Mouse (Mus musculus): ENCODE measurements around the gene Gpn1. TPM values are rescaled to one million over a fixed set of nuclear protein-coding genes. Genes with fewer than 3 reads are reported as not detected.

The Gpn1 gene
- polyA plus RNA-seq, 1 experiment from 2014 or later: 19.3 TPM

- Histone ChIP-seq H3K27ac (no peak overlapping the region), H3K36me3 (ENCODE audit: inconsistent target) (peaks cover 53% of the 10 kb centered on the region)
- 0% methylated on average over 1 of the region's 1 CpGs for WGBS (ENCODE audit: missing documents)
These were observed 17.9 kb downstream of the Gpn1 start for GRCm38 (mm10) chr5:31512481-31512880.

GRCm38 (mm10) chr5:31520556-31520955 is 26.0 kb downstream of the Gpn1 start:
- 92% methylated on average over 6 of the region's 6 CpGs for WGBS (ENCODE audit: missing documents)
- H3K79me2 ChIP-seq (ENCODE audit: inconsistent target): peaks cover 18% of the 10 kb centered on the region
- no peak overlapping the region for H3K27ac ChIP-seq
- H3K4me3 ChIP-seq (ENCODE audit: inconsistent target): no peak overlapping the region
- H3K36me3 ChIP-seq (ENCODE audit: inconsistent target): peaks cover 71% of the 10 kb centered on the region

More at GRCm38 (mm10) chr5:31512481-31512880, 17.9 kb downstream of the Gpn1 start:
- Histone ChIP-seq H3K4me3 (ENCODE audit: inconsistent target) (no peak overlapping the region), H3K79me2 (ENCODE audit: inconsistent target) (no peaks in the 10 kb centered on the region)

GRCm38 (mm10) chr5:31526354-31527116 is 32.0 kb downstream of the Gpn1 start, which contains the start of gene Slc4a1ap:
Gene Slc4a1ap (plus strand): TSS chr5:31526995.
- H3K79me2 ChIP-seq (ENCODE audit: inconsistent target): peaks cover 51% of the 10 kb centered on the region
- peaks cover 29% of the 10 kb centered on the region for H3K36me3 ChIP-seq (ENCODE audit: inconsistent target)
- H3K4me3 ChIP-seq (ENCODE audit: inconsistent target): peak within 1 kb of the TSS; percentile 88
- peak within 1 kb of the TSS; percentile 77 for H3K27ac ChIP-seq
- WGBS (ENCODE audit: missing documents): 3% methylated on average over 28 of the region's 28 CpGs

GRCm38 (mm10) chr5:31527117-31527680 is 32.7 kb downstream of the Gpn1 start:
- 5% methylated on average over 40 of the region's 40 CpGs for WGBS (ENCODE audit: missing documents)
- H3K79me2 ChIP-seq (ENCODE audit: inconsistent target): peaks cover 51% of the 10 kb centered on the region
- peak overlapping the region; percentile 77 for H3K27ac ChIP-seq
- peaks cover 31% of the 10 kb centered on the region for H3K36me3 ChIP-seq (ENCODE audit: inconsistent target)
- H3K4me3 ChIP-seq (ENCODE audit: inconsistent target): peak overlapping the region; percentile 88

- peaks cover 51% of the 10 kb centered on the region for H3K79me2 ChIP-seq (ENCODE audit: inconsistent target)
- H3K36me3 ChIP-seq (ENCODE audit: inconsistent target): peaks cover 31% of the 10 kb centered on the region
- H3K27ac ChIP-seq: peak within 1 kb of the TSS; percentile 77
- peak within 1 kb of the TSS; percentile 88 for H3K4me3 ChIP-seq (ENCODE audit: inconsistent target)
- 88% methylated on average over 9 of the region's 11 CpGs for WGBS (ENCODE audit: missing documents)
These were observed 33.2 kb downstream of the Gpn1 start, which contains the start of gene Supt7l for GRCm38 (mm10) chr5:31527707-31528106. Gene Supt7l (minus strand): TSS chr5:31527807.

- 30% methylated on average over 2 of the region's 2 CpGs for WGBS (ENCODE audit: missing documents)
- no peak overlapping the region for H3K4me3 ChIP-seq (ENCODE audit: inconsistent target)
- H3K36me3 ChIP-seq (ENCODE audit: inconsistent target): peaks cover 33% of the 10 kb centered on the region
- H3K27ac ChIP-seq: no peak overlapping the region
- peaks cover 51% of the 10 kb centered on the region for H3K79me2 ChIP-seq (ENCODE audit: inconsistent target)
These were observed 34.0 kb downstream of the Gpn1 start for GRCm38 (mm10) chr5:31528560-31528959.

- WGBS (ENCODE audit: missing documents): 94% methylated on average over 2 of the region's 2 CpGs
- Histone ChIP-seq H3K27ac (no peak overlapping the region), H3K36me3 (ENCODE audit: inconsistent target) (peaks cover 79% of the 10 kb centered on the region), H3K4me3 (ENCODE audit: inconsistent target) (no peak overlapping the region), H3K79me2 (ENCODE audit: inconsistent target) (no peaks in the 10 kb centered on the region)
These were observed 40.7 kb downstream of the Gpn1 start for GRCm38 (mm10) chr5:31535228-31535627.

GRCm38 (mm10) chr5:31559401-31559800 is 64.9 kb downstream of the Gpn1 start:
- H3K27ac ChIP-seq: no peak overlapping the region
- no peaks in the 10 kb centered on the region for H3K79me2 ChIP-seq (ENCODE audit: inconsistent target)
- H3K36me3 ChIP-seq (ENCODE audit: inconsistent target): peaks cover 41% of the 10 kb centered on the region
- WGBS (ENCODE audit: missing documents): 67% methylated on average over 1 of the region's 1 CpGs
- no peak overlapping the region for H3K4me3 ChIP-seq (ENCODE audit: inconsistent target)

GRCm38 (mm10) chr5:31560352-31560751 is 65.8 kb downstream of the Gpn1 start:
- Histone ChIP-seq H3K4me3 (ENCODE audit: inconsistent target) (no peak overlapping the region), H3K27ac (no peak overlapping the region), H3K79me2 (ENCODE audit: inconsistent target) (no peaks in the 10 kb centered on the region), H3K36me3 (ENCODE audit: inconsistent target) (peaks cover 32% of the 10 kb centered on the region)
- WGBS (ENCODE audit: missing documents): 100% methylated on average over 2 of the region's 2 CpGs

GRCm38 (mm10) chr5:31562036-31562666 is 67.6 kb downstream of the Gpn1 start:
- Histone ChIP-seq H3K4me3 (ENCODE audit: inconsistent target) (no peak overlapping the region), H3K79me2 (ENCODE audit: inconsistent target) (no peaks in the 10 kb centered on the region), H3K27ac (no peak overlapping the region), H3K36me3 (ENCODE audit: inconsistent target) (0 out of 2 replicates have a peak, but pooled peaks cover 24% of the 10 kb centered on the region)
- WGBS (ENCODE audit: missing documents): 94% methylated on average over 7 of the region's 7 CpGs

Other genes with a start within 250 kb of the Gpn1 start
- gene Krtcap3, start 243.1 kb upstream of the Gpn1 start, polyA plus RNA-seq (2018): 0.37 to 2.5 TPM (median 0.63 TPM) in 3 replicates
- gene Ift172, start 203.6 kb upstream of the Gpn1 start, polyA plus RNA-seq (2018): 11.8 to 19.6 TPM (median 13.6 TPM) in 3 replicates
- gene Fndc4, start 198.7 kb upstream of the Gpn1 start, polyA plus RNA-seq (2018): not detected in 3 replicates
- gene Gckr, start 197.3 kb upstream of the Gpn1 start, polyA plus RNA-seq (2018): not detected in 3 replicates
- 13.3 to 17.3 TPM (median 14.0 TPM) in 3 replicates for gene Zfp512, start 42.3 kb upstream of the Gpn1 start, polyA plus RNA-seq (2018)
- not detected in 3 replicates for gene 4930548H24Rik, start 9.0 kb upstream of the Gpn1 start, polyA plus RNA-seq (2018)
- gene Slc4a1ap, start 32.3 kb downstream of the Gpn1 start, polyA plus RNA-seq (2018): 23.0 to 36.2 TPM (median 27.3 TPM) in 3 replicates
- 11.8 to 14.0 TPM (median 13.9 TPM) in 3 replicates for gene Supt7l, start 33.1 kb downstream of the Gpn1 start, polyA plus RNA-seq (2018)
- gene Mrpl33, start 102.2 kb downstream of the Gpn1 start, polyA plus RNA-seq (2018): 82.1 to 184 TPM (median 121 TPM) in 3 replicates
- gene Rbks, start 202.9 kb downstream of the Gpn1 start, polyA plus RNA-seq (2018): 11.0 to 13.3 TPM (median 12.2 TPM) in 3 replicates
- 37.1 to 78.4 TPM (median 48.9 TPM) in 3 replicates for gene Babam2, start 202.9 kb downstream of the Gpn1 start, polyA plus RNA-seq (2018)

Data from macrophage (primary cell).